Mouse (Mus musculus): ENCODE measurements around the gene Rab17. TPM values are rescaled to one million over a fixed set of nuclear protein-coding genes. Genes with fewer than 3 reads are reported as not detected.

Gene Rab17
- polyA plus RNA-seq, 1 experiment from 2014 or later, result 2.9 TPM

GRCm38 (mm10) chr1:90995916-90996315, 26.5 kb upstream of the Rab17 start:
- H3K9ac ChIP-seq, result no peak overlapping the region
- no peak overlapping the region for H3K27ac ChIP-seq
- no peak for ATAC-seq (replicated peaks; ENCODE audit: insufficient number of reproducible peaks, insufficient read depth, low FRiP score, low read depth)
- H3K4me1 ChIP-seq (replicated peaks), result peaks cover 21% of the 10 kb centered on the region
- WGBS, result 100% methylated on average over 1 of the region's 1 CpGs
- no peaks in the 10 kb centered on the region for H3K36me3 ChIP-seq
- no peak overlapping the region for H3K4me3 ChIP-seq
- no peaks in the 10 kb centered on the region; the same call in 1 of the 2 replicates for H3K9me3 ChIP-seq (replicated peaks)
- no peaks in the 10 kb centered on the region for H3K27me3 ChIP-seq
- H3K4me2 ChIP-seq, result no peak overlapping the region

GRCm38 (mm10) chr1:90981346-90981745, 11.9 kb upstream of the Rab17 start:
- Histone ChIP-seq H3K9me3 (replicated peaks) (no peaks in the 10 kb centered on the region), H3K27ac (peak overlapping the region; percentile 70), H3K9ac (no peak overlapping the region), H3K27me3 (no peaks in the 10 kb centered on the region), H3K4me2 (no peak overlapping the region), H3K4me3 (no peak overlapping the region), H3K4me1 (replicated peaks) (peaks cover 16% of the 10 kb centered on the region), H3K36me3 (no peaks in the 10 kb centered on the region)
- no peak for ATAC-seq (replicated peaks; ENCODE audit: insufficient number of reproducible peaks, insufficient read depth, low FRiP score, low read depth)
- WGBS, result 55% methylated on average over 3 of the region's 3 CpGs

DNA sequence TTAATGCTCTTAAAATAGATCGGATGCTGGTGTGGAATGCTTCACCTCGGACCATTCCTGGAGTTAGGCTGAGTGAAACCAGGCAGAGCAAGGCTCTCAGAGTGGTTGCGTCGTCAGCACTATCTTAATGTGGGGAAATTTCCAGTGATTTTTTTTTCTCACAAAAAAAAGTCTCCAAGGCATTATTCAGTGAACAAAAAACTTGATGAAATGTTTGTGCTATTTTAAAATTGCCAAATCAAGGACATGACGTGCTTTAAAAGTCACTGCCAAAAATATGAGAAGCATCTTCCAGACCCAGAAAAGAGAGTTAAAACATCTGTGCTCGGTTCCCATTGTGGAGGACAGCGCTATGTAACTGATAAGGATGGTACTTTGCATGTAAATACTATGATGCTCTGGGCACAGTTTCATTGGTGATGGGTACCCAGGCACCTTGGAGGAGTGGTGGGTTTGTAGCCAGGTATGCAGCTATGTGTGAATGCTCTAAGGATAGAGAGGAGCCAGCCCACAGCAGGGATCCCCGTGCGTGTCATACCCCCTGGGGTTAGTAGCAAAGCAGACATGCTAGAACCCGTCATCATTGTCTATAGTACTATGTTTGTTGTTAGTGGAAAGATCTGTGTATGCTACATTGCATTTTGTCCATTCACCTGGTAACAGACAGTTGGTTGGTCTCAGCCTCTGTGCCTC, 11.3 kb upstream of the Rab17 start:
- WGBS, result 24% methylated on average over 10 of the region's 10 CpGs
- peak; percentile 58 for ATAC-seq (replicated peaks; ENCODE audit: insufficient number of reproducible peaks, insufficient read depth, low FRiP score, low read depth)

GRCm38 (mm10) chr1:90975960-90976359, 6.5 kb upstream of the Rab17 start:
- no peaks in the 10 kb centered on the region for H3K27me3 ChIP-seq
- H3K36me3 ChIP-seq, result no peaks in the 10 kb centered on the region
- H3K4me3 ChIP-seq, result no peak overlapping the region
- H3K27ac ChIP-seq, result no peak overlapping the region
- H3K4me2 ChIP-seq, result no peak overlapping the region
- peaks cover 46% of the 10 kb centered on the region for H3K4me1 ChIP-seq (replicated peaks)
- H3K9ac ChIP-seq, result no peak overlapping the region
- ATAC-seq (replicated peaks; ENCODE audit: insufficient number of reproducible peaks, insufficient read depth, low FRiP score, low read depth), result no peak
- 92% methylated on average over 4 of the region's 4 CpGs for WGBS
- H3K9me3 ChIP-seq (replicated peaks), result no peaks in the 10 kb centered on the region

More for the DNA sequence above, 11.3 kb upstream of the Rab17 start:
- Histone ChIP-seq H3K27me3 (no peaks in the 10 kb centered on the region), H3K4me3 (no peak overlapping the region), H3K4me1 (replicated peaks) (peaks cover 16% of the 10 kb centered on the region), H3K9me3 (replicated peaks) (no peaks in the 10 kb centered on the region), H3K9ac (no peak overlapping the region), H3K4me2 (peak overlapping the region; percentile 25), H3K36me3 (no peaks in the 10 kb centered on the region), H3K27ac (peak overlapping the region; percentile 70)

- no peaks in the 10 kb centered on the region for H3K27me3 ChIP-seq
- peaks cover 40% of the 10 kb centered on the region for H3K4me1 ChIP-seq (replicated peaks)
- H3K36me3 ChIP-seq, result no peaks in the 10 kb centered on the region
- H3K27ac ChIP-seq, result 0 out of 2 replicates have a peak overlapping the region, but pooled peaks have one; percentile 16
- ATAC-seq (replicated peaks; ENCODE audit: insufficient number of reproducible peaks, insufficient read depth, low FRiP score, low read depth), result peak; percentile 29; the same call in 1 of the 2 replicates
- H3K4me3 ChIP-seq, result no peak overlapping the region
- H3K4me2 ChIP-seq, result peak overlapping the region; percentile 12
- 26% methylated on average over 12 of the region's 12 CpGs for WGBS
- no peak overlapping the region for H3K9ac ChIP-seq
- no peaks in the 10 kb centered on the region for H3K9me3 ChIP-seq (replicated peaks)
Measured at GRCm38 (mm10) chr1:90974906-90975649, 5.6 kb upstream of the Rab17 start.

GRCm38 (mm10) chr1:90973574-90973911, 4.1 kb upstream of the Rab17 start:
- no peaks in the 10 kb centered on the region for H3K9me3 ChIP-seq (replicated peaks)
- no peaks in the 10 kb centered on the region for H3K27me3 ChIP-seq
- no peak; the same call in 1 of the 2 replicates for ATAC-seq (replicated peaks; ENCODE audit: insufficient number of reproducible peaks, insufficient read depth, low FRiP score, low read depth)
- WGBS, result 77% methylated on average over 2 of the region's 2 CpGs
- H3K4me2 ChIP-seq, result peak overlapping the region; percentile 16; the same call in 1 of the 2 replicates
- peaks cover 47% of the 10 kb centered on the region for H3K4me1 ChIP-seq (replicated peaks)
- H3K9ac ChIP-seq, result peak overlapping the region; percentile 16; the same call in 1 of the 2 replicates
- no peaks in the 10 kb centered on the region for H3K36me3 ChIP-seq
- H3K4me3 ChIP-seq, result no peak overlapping the region
- peak overlapping the region; percentile 43 for H3K27ac ChIP-seq

GRCm38 (mm10) chr1:90972911-90973573, 3.6 kb upstream of the Rab17 start:
- Histone ChIP-seq H3K4me3 (no peak overlapping the region), H3K27me3 (no peaks in the 10 kb centered on the region), H3K27ac (peak overlapping the region; percentile 43), H3K9me3 (replicated peaks) (no peaks in the 10 kb centered on the region), H3K4me1 (replicated peaks) (peaks cover 52% of the 10 kb centered on the region), H3K4me2 (peak overlapping the region; percentile 29), H3K9ac (peak overlapping the region; percentile 16), H3K36me3 (no peaks in the 10 kb centered on the region)
- 12% methylated on average over 9 of the region's 9 CpGs for WGBS
- peak; percentile 59 for ATAC-seq (replicated peaks; ENCODE audit: insufficient number of reproducible peaks, insufficient read depth, low FRiP score, low read depth)

DNA sequence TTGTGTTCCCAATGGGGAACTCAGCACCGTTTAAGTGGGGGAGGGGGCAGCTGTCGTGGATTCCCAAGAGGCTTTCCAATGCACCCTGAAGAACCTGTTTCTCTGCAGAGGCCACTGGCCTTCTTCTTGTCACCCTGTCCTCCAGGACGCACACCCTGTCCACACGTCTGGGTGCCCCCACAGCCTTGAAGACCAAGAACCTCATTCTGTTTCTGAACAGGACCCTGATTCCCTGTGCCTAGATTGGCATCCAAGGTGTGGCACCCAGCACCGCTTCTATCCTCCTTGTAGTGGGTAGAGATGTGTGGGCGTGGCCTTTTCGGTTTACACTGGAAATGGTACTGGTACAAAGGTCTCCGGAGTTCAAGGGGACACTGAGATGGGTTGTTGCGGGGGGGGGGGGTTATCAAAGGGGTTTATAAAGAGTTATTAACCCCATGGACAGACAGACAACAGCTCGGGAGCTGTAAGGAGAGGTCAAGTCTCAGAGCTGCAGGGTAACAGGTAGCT, 475 bp upstream of the Rab17 start:
- no peak overlapping the region for H3K9ac ChIP-seq
- H3K4me3 ChIP-seq, result no peak overlapping the region
- H3K36me3 ChIP-seq, result no peaks in the 10 kb centered on the region
- H3K4me2 ChIP-seq, result no peak overlapping the region
- no peaks in the 10 kb centered on the region for H3K27me3 ChIP-seq
- WGBS, result 80% methylated on average over 10 of the region's 10 CpGs
- no peak for ATAC-seq (replicated peaks; ENCODE audit: insufficient number of reproducible peaks, insufficient read depth, low FRiP score, low read depth)
- H3K27ac ChIP-seq, result no peak overlapping the region
- no peaks in the 10 kb centered on the region for H3K9me3 ChIP-seq (replicated peaks)
- H3K4me1 ChIP-seq (replicated peaks), result peaks cover 58% of the 10 kb centered on the region

DNA sequence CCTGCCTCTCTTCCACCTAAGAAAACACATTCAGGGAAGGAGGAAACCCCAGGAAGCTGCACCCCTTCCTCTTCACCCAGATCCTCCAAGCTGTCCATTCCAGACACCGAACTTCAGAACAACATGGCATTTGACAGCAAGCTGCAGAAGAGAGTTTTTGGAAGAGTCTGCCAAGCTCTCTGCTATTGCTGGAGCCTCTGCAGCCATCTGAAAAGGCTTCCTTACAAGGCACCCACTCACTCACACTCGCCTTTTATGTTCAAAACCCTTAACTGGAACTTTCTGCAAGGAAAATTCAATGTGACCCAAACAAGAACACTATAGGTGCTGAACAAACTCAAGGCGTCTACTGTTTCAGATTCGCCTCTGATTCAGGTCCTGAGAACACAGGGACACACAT, 812 bp downstream of the Rab17 start:
- Histone ChIP-seq H3K27ac (no peak overlapping the region), H3K27me3 (no peaks in the 10 kb centered on the region), H3K4me1 (replicated peaks) (peaks cover 49% of the 10 kb centered on the region), H3K9ac (no peak overlapping the region), H3K9me3 (replicated peaks) (no peaks in the 10 kb centered on the region), H3K4me3 (no peak overlapping the region), H3K4me2 (no peak overlapping the region), H3K36me3 (no peaks in the 10 kb centered on the region)
- 76% methylated on average over 4 of the region's 4 CpGs for WGBS
- ATAC-seq (replicated peaks; ENCODE audit: insufficient number of reproducible peaks, insufficient read depth, low FRiP score, low read depth), result no peak

DNA sequence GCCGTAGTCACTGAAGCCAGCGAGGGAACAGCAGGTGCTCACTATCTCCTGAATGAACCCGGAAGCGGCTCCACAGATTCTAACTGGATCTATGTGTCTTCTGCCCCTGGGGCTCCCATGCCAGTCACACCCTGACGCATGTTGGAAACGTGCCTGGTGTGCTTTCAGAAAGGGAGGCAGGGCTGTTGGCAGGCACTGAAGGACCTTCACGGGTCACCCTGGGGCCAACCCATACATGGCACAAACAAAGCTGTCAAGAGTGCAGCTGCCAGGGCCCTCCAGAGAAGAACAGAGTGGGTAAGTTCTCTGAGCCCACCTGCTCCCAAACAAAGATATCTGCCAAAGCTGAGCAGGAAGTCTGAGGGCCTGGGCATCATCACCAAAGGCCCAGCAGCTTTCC, 1.9 kb downstream of the Rab17 start:
- no peaks in the 10 kb centered on the region; the same call in 1 of the 2 replicates for H3K27me3 ChIP-seq
- no peaks in the 10 kb centered on the region for H3K36me3 ChIP-seq
- H3K4me1 ChIP-seq (replicated peaks), result peaks cover 48% of the 10 kb centered on the region
- H3K9ac ChIP-seq, result no peak overlapping the region
- 39% methylated on average over 7 of the region's 7 CpGs for WGBS
- H3K9me3 ChIP-seq (replicated peaks), result no peaks in the 10 kb centered on the region
- peak overlapping the region; percentile 19; the same call in 1 of the 2 replicates for H3K4me2 ChIP-seq
- ATAC-seq (replicated peaks; ENCODE audit: insufficient number of reproducible peaks, insufficient read depth, low FRiP score, low read depth), result peak; percentile 81
- peak overlapping the region; percentile 61 for H3K27ac ChIP-seq
- H3K4me3 ChIP-seq, result no peak overlapping the region

DNA sequence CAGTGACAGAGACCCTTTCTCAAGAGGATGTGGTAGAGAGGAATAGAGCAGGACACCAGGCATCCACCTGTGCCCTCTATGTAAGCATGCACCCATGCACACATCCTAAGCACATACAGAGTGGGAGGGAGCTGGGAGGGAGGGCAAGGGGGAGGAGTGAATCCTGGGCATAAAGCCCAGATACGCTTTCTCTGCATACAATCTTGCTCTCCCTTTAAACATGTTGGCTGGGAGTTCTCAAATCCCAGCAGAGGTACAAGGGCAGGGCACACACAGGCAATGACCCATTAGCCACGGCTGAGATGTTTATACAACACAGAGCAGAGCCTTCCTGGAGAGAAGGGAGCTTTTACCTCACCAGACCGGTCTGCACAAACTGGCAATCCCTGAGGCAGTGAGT, 6.5 kb downstream of the Rab17 start:
- WGBS, result 6% methylated on average over 3 of the region's 3 CpGs
- ATAC-seq (replicated peaks; ENCODE audit: insufficient number of reproducible peaks, insufficient read depth, low FRiP score, low read depth), result peak; percentile 62
- peak overlapping the region; percentile 58 for H3K27ac ChIP-seq

More for the DNA sequence above, 6.5 kb downstream of the Rab17 start:
- peaks cover 24% of the 10 kb centered on the region for H3K4me1 ChIP-seq (replicated peaks)
- H3K4me3 ChIP-seq, result no peak overlapping the region
- H3K4me2 ChIP-seq, result no peak overlapping the region
- H3K9ac ChIP-seq, result no peak overlapping the region
- H3K9me3 ChIP-seq (replicated peaks), result no peaks in the 10 kb centered on the region
- peaks cover 22% of the 10 kb centered on the region for H3K27me3 ChIP-seq
- no peaks in the 10 kb centered on the region for H3K36me3 ChIP-seq
